8 mouse cellular contexts compared by ENCODE assay signal in genomic region chr14:47863067-47863466, GRCm38 (mm10).
DNase-seq lines count a peak whose midpoint lies in the region; TF ChIP-seq lines count a peak whose summit lies in the region.

No protein-coding gene starts in this region.

- TF ChIP-seq CTCF in olfactory bulb, adult 2 months (IDR thresholded peaks at IDR 0.05; ENCODE audit: insufficient read depth, low read depth, low read length): no peak

- DNase-seq in gastrocnemius, adult 18-20 months (ENCODE audit: low spot score): peak; percentile 55
- no peak for DNase-seq in gastrocnemius, adult 8-10 months (ENCODE audit: low spot score in 2 of 2)
- DNase-seq in right cerebral cortex, postnatal 10 days (ENCODE audit: low spot score in 2 of 2): peak; percentile 22 to 30
- no peak for DNase-seq in right cerebral cortex, postnatal 25 days
- DNase-seq in layer of hippocampus, adult 18-20 months (ENCODE audit: low spot score in 2 of 2): peak; percentile 8 to 75
- no peak for DNase-seq in cerebellum, adult 9-11 months
- DNase-seq in frontal cortex, postnatal 25 days (ENCODE audit: low spot score in 2 of 2): no peak

- peak overlapping the region; percentile 54; the same call in 1 of the 2 replicates for H3K27ac ChIP-seq in olfactory bulb, adult 2 months (ENCODE audit: insufficient read depth, low read depth, low read length)

- 0 out of 2 replicates have a peak, but pooled peaks cover 2% of the 10 kb centered on the region for H3K4me1 ChIP-seq in olfactory bulb, adult 2 months (ENCODE audit: control insufficient read depth, insufficient read depth, low read length)

- TF ChIP-seq POLR2A in olfactory bulb, adult 2 months (IDR thresholded peaks at IDR 0.05; ENCODE audit: insufficient read depth, low read depth, low read length): no peak

- H3K4me3 ChIP-seq in olfactory bulb, adult 2 months (ENCODE audit: insufficient read depth, low read depth, low read length): no peak overlapping the region

- WGBS in olfactory bulb, adult 2 months: 25% methylated on average over 5 of the region's 5 CpGs

Comparison
In these comparisons a context has a peak if more than half of its experiments do, and no peak if none do; other contexts are left out.
1. DNase-seq: peak in gastrocnemius, adult 18-20 months (single experiment), right cerebral cortex, postnatal 10 days (2 of 2) and layer of hippocampus, adult 18-20 months (2 of 2); none in gastrocnemius, adult 8-10 months (0 of 2), right cerebral cortex, postnatal 25 days (single experiment), cerebellum, adult 9-11 months (single experiment) and frontal cortex, postnatal 25 days (0 of 2).